Mouse (Mus musculus) lung, postnatal 10 days (tissue): ENCODE measurements around the gene Aqp6.

ENCODE experiments used
- DNase-seq: peaks from one replicate; pipeline ENCODE4 v3.0.0; 2021

Aqp6 gene

GRCm38 (mm10) chr15:99600986-99601822 lies at the start of gene Aqp6:
Gene Aqp6, plus strand, starts transcription at chr15:99601400.
- no peak for DNase-seq

- no peak for DNase-seq
Observed at GRCm38 (mm10) chr15:99553767-99554166, 47.4 kb upstream of the Aqp6 start.

- no peak for DNase-seq
Observed at GRCm38 (mm10) chr15:99558947-99559346, 42.3 kb upstream of the Aqp6 start.

GRCm38 (mm10) chr15:99560246-99560645 lies 41.0 kb upstream of the Aqp6 start:
- no peak for DNase-seq

- no peak for DNase-seq
Observed at GRCm38 (mm10) chr15:99567371-99567770, 33.8 kb upstream of the Aqp6 start.

- DNase-seq, result no peak
Observed at GRCm38 (mm10) chr15:99568682-99569081, 32.5 kb upstream of the Aqp6 start.

- DNase-seq, result peak; percentile 38
Observed at GRCm38 (mm10) chr15:99569123-99569522, 32.1 kb upstream of the Aqp6 start.

- DNase-seq, result no peak
Observed at GRCm38 (mm10) chr15:99578802-99579485, 22.3 kb upstream of the Aqp6 start, which contains the start of gene Aqp2. Gene Aqp2, plus strand, starts transcription at chr15:99579055.

GRCm38 (mm10) chr15:99583463-99584344 lies 17.5 kb upstream of the Aqp6 start:
- DNase-seq, result peak; percentile 51

GRCm38 (mm10) chr15:99584407-99585202 lies 16.6 kb upstream of the Aqp6 start:
- peak; percentile 55 for DNase-seq

GRCm38 (mm10) chr15:99585741-99586140 lies 15.5 kb upstream of the Aqp6 start:
- DNase-seq, result no peak

GRCm38 (mm10) chr15:99586525-99586924 lies 14.7 kb upstream of the Aqp6 start:
- DNase-seq, result no peak

- DNase-seq, result no peak
Observed at GRCm38 (mm10) chr15:99589237-99589636, 12.0 kb upstream of the Aqp6 start.

GRCm38 (mm10) chr15:99589704-99590103 lies 11.5 kb upstream of the Aqp6 start:
- no peak for DNase-seq

- DNase-seq, result peak; percentile 58
Observed at GRCm38 (mm10) chr15:99590429-99591084, 10.6 kb upstream of the Aqp6 start, which contains the start of gene Aqp5. Gene Aqp5, plus strand, starts transcription at chr15:99590782.

GRCm38 (mm10) chr15:99592177-99592576 lies 9.0 kb upstream of the Aqp6 start:
- peak; percentile 50 for DNase-seq

GRCm38 (mm10) chr15:99592877-99593276 lies 8.3 kb upstream of the Aqp6 start:
- DNase-seq, result no peak

- DNase-seq, result peak; percentile 62
Observed at GRCm38 (mm10) chr15:99594951-99595350, 6.2 kb upstream of the Aqp6 start.

- DNase-seq, result peak; percentile 90
Observed at GRCm38 (mm10) chr15:99596056-99596687, 5.0 kb upstream of the Aqp6 start.

- no peak for DNase-seq
Observed at GRCm38 (mm10) chr15:99596841-99597240, 4.4 kb upstream of the Aqp6 start.

GRCm38 (mm10) chr15:99597596-99597995 lies 3.6 kb upstream of the Aqp6 start:
- no peak for DNase-seq
